Mouse (Mus musculus): ENCODE measurements around the gene Adcyap1r1. TPM values are rescaled to one million over a fixed set of nuclear protein-coding genes. Genes with fewer than 3 reads are reported as not detected.

Gene Adcyap1r1
- polyA plus RNA-seq, 1 experiment from 2014 or later: 50.3 TPM

- H3K27me3 ChIP-seq (replicated peaks): no peaks in the 10 kb centered on the region
- H3K4me2 ChIP-seq: no peak overlapping the region
- no peak overlapping the region for H3K9ac ChIP-seq
- H3K36me3 ChIP-seq (replicated peaks): no peaks in the 10 kb centered on the region
- no peaks in the 10 kb centered on the region for H3K9me3 ChIP-seq
- peaks cover 25% of the 10 kb centered on the region for H3K4me1 ChIP-seq
- ATAC-seq (replicated peaks): no peak
- H3K27ac ChIP-seq: no peak overlapping the region
- no peak overlapping the region for H3K4me3 ChIP-seq
Measured at GRCm38 (mm10) chr6:55432121-55432520, 19.7 kb upstream of the Adcyap1r1 start.

- Histone ChIP-seq H3K9me3 (no peaks in the 10 kb centered on the region), H3K27me3 (replicated peaks) (no peaks in the 10 kb centered on the region), H3K36me3 (replicated peaks) (no peaks in the 10 kb centered on the region), H3K4me3 (no peak overlapping the region), H3K4me2 (no peak overlapping the region), H3K9ac (no peak overlapping the region), H3K4me1 (peaks cover 25% of the 10 kb centered on the region), H3K27ac (peak overlapping the region; percentile 68)
- peak; percentile 75 for ATAC-seq (replicated peaks)
- 7% methylated on average over 3 of the region's 3 CpGs for WGBS
Measured at GRCm38 (mm10) chr6:55434360-55434759, 17.4 kb upstream of the Adcyap1r1 start.

- H3K36me3 ChIP-seq (replicated peaks): no peaks in the 10 kb centered on the region
- H3K4me3 ChIP-seq: no peak overlapping the region
- peak; percentile 82 for ATAC-seq (replicated peaks)
- no peak overlapping the region for H3K9ac ChIP-seq
- H3K27me3 ChIP-seq (replicated peaks): no peaks in the 10 kb centered on the region
- no peak overlapping the region for H3K4me2 ChIP-seq
- H3K27ac ChIP-seq: peak overlapping the region; percentile 68
- peaks cover 25% of the 10 kb centered on the region for H3K4me1 ChIP-seq
- H3K9me3 ChIP-seq: no peaks in the 10 kb centered on the region
- WGBS: 31% methylated on average over 8 of the region's 8 CpGs
Measured at GRCm38 (mm10) chr6:55435266-55436159, 16.3 kb upstream of the Adcyap1r1 start.

GRCm38 (mm10) chr6:55437919-55438318 is 13.9 kb upstream of the Adcyap1r1 start:
- no peaks in the 10 kb centered on the region for H3K27me3 ChIP-seq (replicated peaks)
- H3K36me3 ChIP-seq (replicated peaks): no peaks in the 10 kb centered on the region
- no peaks in the 10 kb centered on the region for H3K9me3 ChIP-seq
- peaks cover 25% of the 10 kb centered on the region for H3K4me1 ChIP-seq
- ATAC-seq (replicated peaks): no peak
- H3K4me3 ChIP-seq: no peak overlapping the region
- no peak overlapping the region for H3K27ac ChIP-seq
- WGBS: 38% methylated on average over 3 of the region's 3 CpGs
- H3K9ac ChIP-seq: no peak overlapping the region
- no peak overlapping the region for H3K4me2 ChIP-seq

GRCm38 (mm10) chr6:55438837-55439236 is 12.9 kb upstream of the Adcyap1r1 start:
- H3K9ac ChIP-seq: no peak overlapping the region
- no peak overlapping the region for H3K27ac ChIP-seq
- H3K4me3 ChIP-seq: no peak overlapping the region
- 70% methylated on average over 2 of the region's 2 CpGs for WGBS
- H3K27me3 ChIP-seq (replicated peaks): no peaks in the 10 kb centered on the region
- no peak overlapping the region for H3K4me2 ChIP-seq
- peaks cover 30% of the 10 kb centered on the region for H3K4me1 ChIP-seq
- no peak for ATAC-seq (replicated peaks)
- H3K9me3 ChIP-seq: no peaks in the 10 kb centered on the region
- H3K36me3 ChIP-seq (replicated peaks): no peaks in the 10 kb centered on the region

GRCm38 (mm10) chr6:55443927-55444688 is 7.7 kb upstream of the Adcyap1r1 start:
- H3K36me3 ChIP-seq (replicated peaks): no peaks in the 10 kb centered on the region
- H3K4me1 ChIP-seq: peaks cover 15% of the 10 kb centered on the region
- H3K27me3 ChIP-seq (replicated peaks): no peaks in the 10 kb centered on the region
- no peak overlapping the region for H3K4me3 ChIP-seq
- no peak overlapping the region for H3K9ac ChIP-seq
- ATAC-seq (replicated peaks): peak; percentile 93
- H3K4me2 ChIP-seq: no peak overlapping the region
- 2% methylated on average over 2 of the region's 2 CpGs for WGBS
- peak overlapping the region; percentile 65 for H3K27ac ChIP-seq
- H3K9me3 ChIP-seq: no peaks in the 10 kb centered on the region

- peak overlapping the region; percentile 65 for H3K27ac ChIP-seq
- no peak overlapping the region for H3K4me2 ChIP-seq
- WGBS: 19% methylated on average over 4 of the region's 4 CpGs
- H3K9me3 ChIP-seq: no peaks in the 10 kb centered on the region
- H3K4me3 ChIP-seq: no peak overlapping the region
- no peak overlapping the region for H3K9ac ChIP-seq
- no peaks in the 10 kb centered on the region for H3K36me3 ChIP-seq (replicated peaks)
- peak; percentile 4; the same call in 1 of the 2 replicates for ATAC-seq (replicated peaks)
- peaks cover 15% of the 10 kb centered on the region for H3K4me1 ChIP-seq
- no peaks in the 10 kb centered on the region for H3K27me3 ChIP-seq (replicated peaks)
Measured at GRCm38 (mm10) chr6:55444721-55445120, 7.1 kb upstream of the Adcyap1r1 start.

GRCm38 (mm10) chr6:55448199-55448598 is 3.6 kb upstream of the Adcyap1r1 start:
- Histone ChIP-seq H3K4me3 (no peak overlapping the region), H3K27me3 (replicated peaks) (no peaks in the 10 kb centered on the region), H3K27ac (no peak overlapping the region), H3K9ac (no peak overlapping the region), H3K4me2 (no peak overlapping the region), H3K9me3 (no peaks in the 10 kb centered on the region), H3K36me3 (replicated peaks) (no peaks in the 10 kb centered on the region), H3K4me1 (peaks cover 27% of the 10 kb centered on the region)
- no peak for ATAC-seq (replicated peaks)
- WGBS: 76% methylated on average over 9 of the region's 9 CpGs

- Histone ChIP-seq H3K4me1 (peaks cover 29% of the 10 kb centered on the region), H3K4me3 (no peak overlapping the region), H3K36me3 (replicated peaks) (no peaks in the 10 kb centered on the region), H3K4me2 (no peak overlapping the region), H3K27ac (no peak overlapping the region), H3K9ac (no peak overlapping the region), H3K27me3 (replicated peaks) (no peaks in the 10 kb centered on the region), H3K9me3 (no peaks in the 10 kb centered on the region)
- ATAC-seq (replicated peaks): no peak
- WGBS: 72% methylated on average over 8 of the region's 8 CpGs
Measured at GRCm38 (mm10) chr6:55448976-55449678, 2.7 kb upstream of the Adcyap1r1 start.

GRCm38 (mm10) chr6:55452381-55452780 is 603 bp downstream of the Adcyap1r1 start:
- no peak for ATAC-seq (replicated peaks)

GRCm38 (mm10) chr6:55453548-55453947 is 1.8 kb downstream of the Adcyap1r1 start:
- H3K9me3 ChIP-seq: no peaks in the 10 kb centered on the region
- H3K27me3 ChIP-seq (replicated peaks): no peaks in the 10 kb centered on the region
- peak overlapping the region; percentile 81; the same call in 1 of the 2 replicates for H3K9ac ChIP-seq
- H3K27ac ChIP-seq: 0 out of 2 replicates have a peak overlapping the region, but pooled peaks have one; percentile 5
- peaks cover 58% of the 10 kb centered on the region for H3K4me1 ChIP-seq
- H3K4me2 ChIP-seq: peak overlapping the region; percentile 87
- 42% methylated on average over 1 of the region's 1 CpGs for WGBS
- H3K4me3 ChIP-seq: peak overlapping the region; percentile 76
- H3K36me3 ChIP-seq (replicated peaks): no peaks in the 10 kb centered on the region
- ATAC-seq (replicated peaks): no peak

More at GRCm38 (mm10) chr6:55452381-55452780, 603 bp downstream of the Adcyap1r1 start:
- peak overlapping the region; percentile 90 for H3K27ac ChIP-seq
- H3K36me3 ChIP-seq (replicated peaks): no peaks in the 10 kb centered on the region
- H3K9me3 ChIP-seq: no peaks in the 10 kb centered on the region
- peak overlapping the region; percentile 76 for H3K4me3 ChIP-seq
- peaks cover 54% of the 10 kb centered on the region for H3K4me1 ChIP-seq
- H3K9ac ChIP-seq: peak overlapping the region; percentile 81
- H3K27me3 ChIP-seq (replicated peaks): no peaks in the 10 kb centered on the region
- H3K4me2 ChIP-seq: peak overlapping the region; percentile 87
- under 1% methylated on average over 24 of the region's 24 CpGs for WGBS

- Histone ChIP-seq H3K4me1 (peaks cover 63% of the 10 kb centered on the region), H3K9ac (no peak overlapping the region)
Measured at GRCm38 (mm10) chr6:55455641-55456040, 3.9 kb downstream of the Adcyap1r1 start.

More at GRCm38 (mm10) chr6:55455641-55456040, 3.9 kb downstream of the Adcyap1r1 start:
- Histone ChIP-seq H3K4me3 (no peak overlapping the region), H3K27ac (no peak overlapping the region), H3K9me3 (no peaks in the 10 kb centered on the region), H3K4me2 (peak overlapping the region; percentile 87; the same call in 1 of the 2 replicates), H3K36me3 (replicated peaks) (no peaks in the 10 kb centered on the region; the same call in 1 of the 2 replicates), H3K27me3 (replicated peaks) (no peaks in the 10 kb centered on the region)
- ATAC-seq (replicated peaks): no peak
- WGBS: 90% methylated on average over 5 of the region's 5 CpGs

All from midbrain, embryonic 15.5 days (tissue).